Mouse (Mus musculus): Measurements from ENCODE around the gene Atp6v0a2.

Gene Atp6v0a2

DNA sequence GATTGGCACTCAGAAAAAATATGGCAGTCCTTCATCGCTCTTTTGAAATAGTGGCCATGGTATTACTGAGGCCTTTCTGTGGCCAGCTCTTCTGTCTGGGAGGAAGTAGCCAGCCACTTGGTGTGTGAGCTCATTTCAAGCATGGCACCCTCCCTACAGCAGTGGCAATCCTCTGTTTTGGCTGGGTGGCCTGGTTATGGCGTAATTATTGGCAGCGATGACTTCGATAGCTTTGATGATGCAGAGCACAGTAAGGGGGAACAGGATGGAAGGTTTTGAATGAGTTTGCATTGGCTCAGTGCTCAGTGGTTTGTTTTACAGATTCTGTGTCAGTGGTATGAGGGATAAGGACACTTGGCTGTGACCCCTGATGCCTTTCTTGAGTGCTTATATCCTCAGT lies 8.3 kb downstream of the Atp6v0a2 start:
- no peak for DNase-seq (ENCODE audit: low spot score in 2 of 2)

DNA sequence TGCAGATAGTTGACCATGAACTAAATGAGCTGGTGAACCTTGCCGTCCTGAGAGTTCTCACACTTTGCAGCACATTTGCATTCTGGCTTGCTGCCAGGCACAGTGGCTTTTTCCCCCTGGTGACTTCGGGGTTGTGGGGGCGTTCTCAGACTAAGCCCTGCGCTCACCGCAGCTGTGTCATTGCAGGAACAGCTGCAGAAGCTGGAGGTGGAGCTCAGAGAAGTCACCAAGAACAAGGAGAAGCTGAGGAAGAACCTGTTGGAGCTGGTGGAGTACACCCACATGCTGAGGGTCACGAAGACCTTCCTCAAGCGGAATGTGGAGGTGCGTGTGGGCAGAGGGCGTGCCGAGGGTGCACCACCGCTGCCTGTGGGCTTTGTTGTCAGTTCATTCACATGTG lies 8.9 kb downstream of the Atp6v0a2 start:
- no peak for DNase-seq (ENCODE audit: low spot score in 2 of 2)

DNA sequence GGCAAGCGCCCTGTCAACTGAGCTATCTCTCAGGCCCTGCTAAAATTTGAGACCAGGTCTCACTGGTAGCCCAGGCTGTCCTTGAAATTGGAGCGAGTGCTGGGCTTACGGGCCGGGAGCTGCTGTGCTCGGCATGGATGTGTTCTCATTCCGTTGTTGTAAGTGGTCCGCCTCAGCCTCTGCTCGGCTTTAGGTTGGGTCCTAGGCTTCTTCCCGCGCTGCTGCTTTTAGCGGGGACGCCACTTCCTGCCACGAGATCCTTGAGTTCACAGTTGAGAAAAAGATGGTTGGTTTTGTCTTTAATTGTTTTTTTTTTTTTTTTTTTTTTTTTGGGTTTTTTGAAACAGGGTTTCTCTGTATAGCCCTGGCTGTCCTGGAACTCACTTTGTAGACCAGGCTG lies 9.5 kb downstream of the Atp6v0a2 start:
- no peak for DNase-seq (ENCODE audit: low spot score in 2 of 2)

DNA sequence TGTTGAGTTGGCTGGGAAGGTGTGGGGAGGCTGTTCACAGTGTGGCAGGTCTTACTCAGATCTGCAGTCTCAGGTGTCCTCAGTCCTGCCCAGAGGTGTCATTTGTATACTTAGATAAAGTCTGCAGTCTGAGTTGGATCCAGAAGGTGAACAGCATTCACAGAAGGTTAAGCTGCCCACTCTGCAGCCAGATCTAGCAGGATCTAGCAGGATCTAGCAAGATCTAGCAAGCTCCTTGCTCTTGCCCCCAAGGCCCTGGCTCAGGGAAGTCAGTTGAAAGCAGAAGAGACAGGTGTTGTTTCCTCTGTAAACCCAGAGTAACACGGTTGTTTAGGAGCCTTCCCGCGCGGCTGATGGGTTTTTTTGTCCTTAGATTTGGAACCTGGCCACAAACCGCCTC lies 85.4 kb downstream of the Atp6v0a2 start:
- DNase-seq (ENCODE audit: low spot score in 2 of 2), result no peak

DNA sequence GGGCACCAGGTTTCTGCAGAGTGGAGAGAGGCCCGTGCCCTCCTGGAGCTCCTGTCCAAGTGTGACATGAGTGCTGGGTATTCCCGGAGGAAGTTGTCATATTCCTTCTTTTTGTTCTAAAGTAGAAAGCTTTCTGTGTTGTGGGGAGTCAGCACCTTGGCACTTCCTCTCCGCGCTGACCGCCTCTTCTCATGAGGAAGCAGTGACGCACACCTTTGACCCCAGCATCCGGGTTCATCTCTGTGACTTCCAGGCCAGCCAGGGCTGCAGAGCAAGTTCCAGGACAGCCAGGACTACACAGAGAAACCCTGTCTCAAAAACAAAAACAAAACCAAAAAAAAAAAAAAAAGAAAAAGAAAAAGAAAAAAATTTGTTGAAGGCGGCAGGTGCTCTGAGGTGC lies 86.8 kb downstream of the Atp6v0a2 start:
- peak; percentile 36 to 38 for DNase-seq (ENCODE audit: low spot score in 2 of 2)

DNA sequence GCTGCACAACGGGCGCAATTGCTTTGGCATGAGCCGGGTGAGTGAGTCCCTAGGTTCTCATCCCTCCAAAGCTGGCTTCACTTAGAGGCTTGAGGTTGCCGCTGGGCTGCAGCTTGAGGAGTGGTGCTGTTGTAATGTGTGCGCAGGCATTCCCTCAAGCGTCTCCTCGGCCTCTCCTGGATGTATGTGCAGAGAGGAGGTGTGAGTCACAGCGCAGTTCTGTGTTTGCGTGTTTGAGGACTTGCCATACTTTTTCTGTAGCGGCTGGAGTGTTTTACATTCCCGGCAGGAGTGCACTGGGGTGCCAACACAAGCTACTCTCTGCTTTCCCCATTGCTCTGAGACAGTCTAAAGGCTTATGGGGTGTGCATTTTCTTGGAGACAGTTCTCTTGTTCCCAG lies 89.6 kb downstream of the Atp6v0a2 start:
- no peak for DNase-seq (ENCODE audit: low spot score in 2 of 2)

DNA sequence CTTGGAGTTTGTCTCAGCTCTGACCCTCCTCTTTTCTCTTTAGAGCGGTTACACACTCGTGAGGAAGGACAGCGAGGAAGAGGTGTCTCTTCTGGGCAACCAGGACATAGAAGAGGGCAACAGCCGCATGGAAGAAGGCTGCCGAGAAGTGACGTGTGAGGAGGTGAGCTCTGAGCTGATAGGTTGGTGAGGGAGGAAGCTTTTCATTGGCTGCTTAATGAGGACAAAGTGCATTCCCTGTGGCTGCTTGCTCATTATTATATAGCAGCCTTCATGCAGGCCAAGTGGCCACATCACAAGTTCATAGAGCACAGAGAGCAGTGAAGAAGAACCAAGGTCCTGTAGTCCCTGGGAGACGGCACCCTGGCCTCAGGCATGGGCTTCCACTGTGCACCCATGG lies 90.0 kb downstream of the Atp6v0a2 start:
- DNase-seq (ENCODE audit: low spot score in 2 of 2), result no peak

DNA sequence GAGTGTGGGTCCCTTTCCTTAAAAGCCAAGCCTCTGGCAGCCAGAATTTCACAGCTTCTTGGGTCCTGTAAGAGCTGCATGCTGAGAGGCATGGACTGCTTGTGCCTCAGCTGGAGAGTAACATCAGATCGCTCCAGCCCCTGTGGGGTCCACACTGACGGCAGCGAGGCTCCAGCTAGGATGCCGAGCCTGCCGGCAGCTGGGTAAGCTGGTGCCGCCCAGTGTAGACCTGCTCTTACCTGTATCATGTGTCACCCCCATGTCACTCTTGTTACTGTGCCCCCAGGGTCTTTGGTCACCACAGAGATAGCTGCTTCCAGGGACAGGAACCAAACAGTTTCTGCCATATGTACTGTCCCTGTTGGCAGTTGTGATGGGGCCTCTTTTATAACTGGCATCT lies 94.7 kb downstream of the Atp6v0a2 start:
- DNase-seq (ENCODE audit: low spot score in 2 of 2), result no peak

DNA sequence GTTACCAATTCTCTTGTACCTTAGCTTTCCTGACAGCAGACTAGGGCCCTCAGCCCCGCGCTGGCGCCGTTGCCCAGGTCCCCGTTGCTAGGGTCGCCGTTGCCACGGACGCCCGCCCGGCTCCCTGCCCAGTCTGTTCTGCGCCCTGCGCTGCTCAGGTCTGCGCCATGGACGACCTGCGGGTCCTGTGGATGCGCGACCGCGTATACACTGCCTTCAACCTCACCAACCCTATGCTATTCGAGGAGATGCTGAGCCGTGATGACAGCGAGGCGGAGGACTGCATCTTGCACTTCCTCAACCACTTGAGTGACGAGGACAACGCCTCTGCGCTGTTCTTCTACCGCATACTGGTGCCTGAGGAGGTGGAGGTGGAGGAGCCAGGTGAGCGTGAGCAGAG lies 96.6 kb downstream of the Atp6v0a2 start, which contains the start of gene Dnah10:
Gene Dnah10 (plus strand): TSS at position 89 of the 400 bp plus-strand sequence.
- DNase-seq (ENCODE audit: low spot score in 2 of 2), result no peak

DNA sequence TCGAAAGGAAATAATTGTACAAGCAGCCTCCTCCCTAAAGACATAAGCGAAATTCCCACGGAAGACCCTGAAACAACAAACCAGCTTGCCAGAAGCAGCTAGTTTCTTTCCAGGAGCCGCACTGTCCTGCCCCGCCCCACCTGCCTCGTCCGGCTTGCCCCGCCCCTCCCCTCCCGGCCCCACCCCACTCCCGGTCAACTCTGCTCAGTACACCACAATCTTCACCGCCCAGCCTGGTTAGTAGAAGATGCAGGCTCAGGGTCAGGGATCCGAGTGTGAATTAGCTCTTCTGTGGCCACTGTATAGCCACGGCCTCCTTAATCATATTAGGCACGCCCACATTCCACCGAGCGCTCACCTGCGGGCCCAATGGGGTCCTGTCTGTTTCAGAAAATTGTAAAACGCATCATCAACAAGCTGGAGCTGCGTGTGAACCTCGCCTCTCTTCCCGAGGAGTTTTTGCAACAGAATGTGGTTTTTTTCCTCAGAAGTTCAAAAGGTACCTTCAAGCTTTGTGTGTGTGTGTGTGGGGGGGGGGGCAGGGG lies 101.4 kb downstream of the Atp6v0a2 start:
- DNase-seq (ENCODE audit: low spot score in 2 of 2), result no peak

DNA sequence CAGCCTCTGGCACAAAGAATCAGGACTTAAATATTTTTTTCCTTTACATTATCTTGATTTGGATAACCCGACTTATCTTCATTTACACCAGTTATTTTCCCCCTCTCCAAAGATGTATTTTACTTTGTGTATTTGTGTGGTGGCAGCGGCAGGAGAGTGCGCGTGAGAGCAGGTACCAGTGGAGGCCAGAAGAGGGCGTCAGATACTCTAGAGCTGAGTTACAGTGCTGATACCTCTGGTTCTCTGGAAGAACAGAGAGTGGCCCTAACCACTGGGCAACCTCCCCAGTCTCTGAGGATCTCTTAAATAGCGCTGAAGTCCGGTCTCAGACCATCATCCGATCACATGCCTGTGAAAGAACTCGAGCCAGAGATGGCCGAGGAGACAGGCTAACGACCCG lies 105.6 kb downstream of the Atp6v0a2 start:
- DNase-seq (ENCODE audit: low spot score in 2 of 2), result no peak

DNA sequence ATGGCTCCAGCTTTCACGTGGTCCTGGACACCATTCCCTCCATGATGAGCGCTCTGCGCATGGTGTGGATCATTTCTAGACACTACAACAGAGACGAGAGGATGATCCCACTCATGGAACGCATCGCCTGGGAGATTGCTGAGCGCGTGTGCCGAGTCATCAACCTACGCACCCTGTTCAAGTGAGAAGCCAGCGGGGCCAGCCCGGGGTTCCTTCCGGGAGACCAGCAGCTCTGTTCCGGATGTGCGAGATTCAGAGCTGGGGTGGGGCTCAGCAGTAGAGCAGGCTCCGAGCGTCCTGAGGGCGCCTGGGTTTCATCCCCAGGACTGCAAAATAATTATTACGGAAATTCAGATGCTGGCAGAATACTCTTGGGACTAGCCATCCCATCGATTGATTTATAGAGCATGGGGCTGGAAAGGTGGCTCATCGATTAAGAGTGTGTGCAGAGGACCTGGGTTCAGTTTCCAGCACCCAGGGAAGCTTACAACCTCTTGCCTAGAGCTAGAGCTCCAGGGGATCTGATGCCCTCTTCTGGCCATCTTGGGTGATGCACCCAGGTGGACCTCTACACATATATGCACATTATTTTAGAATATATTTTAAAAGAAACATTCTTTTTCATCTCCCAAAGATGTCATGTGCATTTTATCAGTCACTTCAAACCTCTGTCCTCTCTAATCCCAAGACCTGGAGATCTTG lies 113.7 kb downstream of the Atp6v0a2 start:
- DNase-seq (ENCODE audit: low spot score in 2 of 2), result no peak

DNA sequence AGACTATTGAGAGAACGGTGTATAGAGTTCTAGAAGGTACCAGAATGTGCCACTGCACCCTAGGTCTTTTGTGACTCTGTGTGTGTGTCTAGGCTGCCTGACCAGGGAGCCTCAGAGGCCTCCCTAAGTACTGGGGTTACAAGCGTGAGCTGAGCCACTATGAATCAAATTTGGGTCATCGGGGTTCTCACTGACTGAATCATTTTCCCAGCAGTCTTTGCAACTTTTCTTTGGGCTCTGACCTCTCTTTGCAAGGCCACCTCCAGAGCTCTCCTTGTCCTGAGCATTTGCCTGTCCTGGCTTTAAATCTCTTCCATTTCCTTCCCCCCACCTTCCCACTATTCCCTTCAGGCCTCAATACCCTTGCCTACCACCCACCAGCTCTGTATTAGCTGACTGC lies 115.5 kb downstream of the Atp6v0a2 start:
- DNase-seq (ENCODE audit: low spot score in 2 of 2), result no peak

DNA sequence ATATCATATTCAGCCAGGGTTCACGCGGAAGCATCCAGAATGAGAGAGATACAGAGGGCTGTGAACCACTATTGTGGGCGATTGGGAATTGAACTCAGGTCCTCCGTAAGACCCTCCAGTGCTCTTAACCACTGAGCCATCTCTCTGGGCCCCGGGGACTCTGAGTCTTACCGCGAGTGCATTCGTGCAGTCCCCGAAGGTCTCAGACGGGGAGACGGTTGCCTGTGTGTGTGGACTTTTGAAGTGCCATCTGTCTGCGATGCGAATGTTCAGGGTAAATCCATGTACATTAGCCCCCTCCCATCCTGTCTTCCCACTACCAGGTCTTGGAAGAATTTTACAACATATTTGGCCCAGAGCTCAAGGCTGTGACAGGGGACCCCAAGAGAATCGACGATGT lies 117.8 kb downstream of the Atp6v0a2 start:
- no peak for DNase-seq (ENCODE audit: low spot score in 2 of 2)

DNA sequence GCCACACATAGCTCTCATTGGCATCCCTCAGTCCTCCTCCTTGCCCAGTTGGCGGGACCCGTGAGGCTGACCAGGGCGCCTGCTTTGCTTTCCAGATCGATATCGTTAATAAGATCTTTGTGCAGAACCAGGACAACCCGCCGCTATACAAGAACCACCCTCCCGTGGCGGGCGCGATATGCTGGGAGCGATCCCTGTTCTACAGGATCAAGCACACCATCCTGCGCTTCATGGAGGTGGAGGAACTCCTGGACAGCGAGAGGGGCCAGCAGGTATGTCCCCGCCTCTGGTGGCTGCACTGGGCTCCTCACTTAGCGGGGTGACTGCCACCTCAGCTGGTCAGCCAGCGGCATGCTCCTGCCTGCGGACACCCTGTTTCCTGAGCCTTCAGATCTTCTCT lies 119.9 kb downstream of the Atp6v0a2 start:
- DNase-seq (ENCODE audit: low spot score in 2 of 2), result no peak

DNA sequence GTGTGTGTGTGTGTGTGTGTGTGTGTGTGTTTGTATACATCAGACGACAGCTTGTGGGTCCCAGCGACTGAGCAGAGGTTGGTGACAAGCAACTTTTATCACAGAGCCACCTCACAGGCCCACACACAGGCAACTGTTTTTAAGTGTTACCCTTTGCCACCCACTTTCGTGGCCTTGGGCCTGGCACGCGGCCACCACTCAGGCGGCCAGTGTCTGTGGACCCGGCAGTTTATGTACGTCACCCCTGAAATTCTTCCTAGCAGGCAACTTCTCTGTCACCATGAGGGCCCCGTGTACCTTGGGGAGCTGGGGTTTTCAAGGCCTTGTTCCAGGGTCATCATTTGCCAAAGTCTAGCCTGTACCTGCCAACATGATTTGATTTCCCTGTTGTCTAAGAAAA lies 123.3 kb downstream of the Atp6v0a2 start:
- DNase-seq (ENCODE audit: low spot score in 2 of 2), result no peak

DNA sequence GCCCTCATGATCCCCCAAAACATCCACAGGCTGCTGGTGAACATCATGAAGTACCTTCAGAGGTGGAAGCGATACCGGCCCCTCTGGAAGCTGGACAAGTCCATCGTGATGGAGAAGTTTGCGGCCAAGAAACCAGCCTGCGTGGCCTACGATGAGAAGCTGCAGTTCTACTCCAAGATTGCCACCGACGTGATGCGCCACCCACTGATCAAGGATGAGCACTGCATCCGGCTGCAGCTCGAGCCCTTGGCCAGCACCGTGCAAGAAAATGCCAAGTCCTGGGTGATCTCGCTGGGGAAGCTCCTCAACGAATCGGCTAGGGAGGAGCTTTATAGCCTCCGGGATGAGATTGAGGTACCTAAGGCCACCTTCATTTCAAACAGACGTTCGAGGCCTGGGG lies 132.6 kb downstream of the Atp6v0a2 start:
- no peak for DNase-seq (ENCODE audit: low spot score in 2 of 2)

DNA sequence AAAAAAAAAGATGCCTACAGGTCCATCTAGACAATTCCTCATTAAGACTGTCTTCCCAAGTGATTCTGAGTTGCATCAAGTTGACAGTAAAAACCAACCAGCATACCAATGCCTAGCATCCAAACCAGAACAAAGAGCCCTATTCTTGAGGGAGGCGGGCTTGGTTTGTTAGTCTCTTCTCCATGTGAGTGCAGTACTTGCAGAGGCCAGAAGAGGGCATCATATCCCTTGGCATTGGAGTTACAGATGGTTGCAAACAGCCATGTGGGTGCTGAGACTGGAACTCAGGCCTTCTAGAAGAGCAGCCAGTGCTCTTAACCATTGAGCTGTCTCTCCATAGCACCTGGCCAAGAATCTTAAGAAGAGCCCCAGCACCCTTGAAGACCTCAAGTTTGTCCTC lies 133.4 kb downstream of the Atp6v0a2 start:
- DNase-seq (ENCODE audit: low spot score in 2 of 2), result no peak

Measured in heart, adult 9 months (tissue).